Mouse (Mus musculus) lung, embryonic 14.5 days (tissue): ENCODE measurements at regions not wholly inside any gene's neighbourhood (a gene's known extent, or its start where the extent isn't known, plus 50 kb on each side); places are given as distances from the start of the nearest gene placed in this dataset.

ENCODE experiments used
- ATAC-seq: fragments of 200-750 bp; cut with Nextera tagmentation; 2 replicates; pipeline ENCODE4 v1.8.0; 2017; ENCODE audit warnings: mild to moderate bottlenecking, moderate TSS enrichment, moderate library complexity; ENCODE audit not compliant: insufficient read depth
- DNase-seq: peaks from one replicate; pipeline ENCODE4 v3.0.0-alpha.2; 2015
- H3K27ac ChIP-seq: fragments of 300-500 bp; sonication (generic); 2 replicates; pipeline ENCODE4 v1.5.1; 2014; ENCODE audit warnings: low read depth, mild to moderate bottlenecking, moderate library complexity
- H3K27me3 ChIP-seq: fragments of 300-500 bp; sonication (generic); 2 replicates; pipeline ENCODE4 v1.6.1; 2014; ENCODE audit warnings: low read length, control low read depth; ENCODE audit not compliant: insufficient read depth
- H3K36me3 ChIP-seq: fragments of 300-500 bp; sonication (generic); 2 replicates; pipeline ENCODE4 v1.6.1; 2014; ENCODE audit warnings: control low read depth; ENCODE audit not compliant: insufficient read depth
- H3K4me1 ChIP-seq: fragments of 300-500 bp; sonication (generic); 2 replicates; pipeline ENCODE4 v1.6.1; 2014; ENCODE audit warnings: antibody characterized with exemption, control low read depth; ENCODE audit not compliant: insufficient read depth
- H3K4me2 ChIP-seq: fragments of 300-500 bp; sonication (generic); 2 replicates; pipeline ENCODE4 v1.6.1; 2014; ENCODE audit warnings: mild to moderate bottlenecking
- H3K4me3 ChIP-seq: fragments of 300-500 bp; sonication (generic); 2 replicates; pipeline ENCODE4 v1.5.1; 2014; ENCODE audit warnings: low read depth, low read length
- H3K9ac ChIP-seq: fragments of 300-500 bp; sonication (generic); 2 replicates; pipeline ENCODE4 v1.6.1; 2014
- H3K9me3 ChIP-seq: fragments of 300-500 bp; sonication (generic); 2 replicates; pipeline ENCODE4 v1.6.1; 2016; ENCODE audit warnings: low read depth, low read length, control low read depth
- CTCF ChIP-seq: IDR thresholded peaks from 2 replicates; pipeline ENCODE4 v1.5.1; 2016; ENCODE audit warnings: antibody characterized with exemption, low read depth
- WGBS: fragments of 180-500 bp; shearing (Covaris S2); extraction: QIAGEN DNeasy Blood & Tissue Kit; methylation state at CpG from one replicate; pipeline ENCODE4 v1.1.7; 2014; 5-methylcytosine and 5-hydroxymethylcytosine counted together

DNA sequence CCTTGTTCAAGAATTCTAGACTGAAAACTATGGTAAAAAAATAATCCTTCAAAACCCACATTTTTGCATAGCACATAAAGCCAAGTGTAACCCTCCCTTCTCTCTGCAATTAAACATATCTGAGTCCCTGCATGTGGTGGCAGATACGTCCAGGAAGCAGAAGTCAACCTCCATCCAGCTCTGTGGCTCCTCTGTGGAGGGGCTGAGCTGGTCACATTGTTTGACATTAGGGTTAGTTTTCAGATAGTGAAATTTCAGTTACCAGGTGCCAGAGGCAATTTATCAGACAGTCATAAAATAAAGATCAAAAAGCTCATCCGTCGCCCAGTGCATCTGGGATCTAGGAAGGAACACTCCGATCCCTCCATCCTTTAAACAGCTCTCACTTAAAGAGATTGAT is 77.1 kb upstream of the Nt5c1b start:
- Histone ChIP-seq H3K4me2 (no peak overlapping the region), H3K27ac (no peak overlapping the region), H3K27me3 (no peaks in the 10 kb centered on the region), H3K9ac (no peak overlapping the region), H3K4me1 (no peaks in the 10 kb centered on the region), H3K4me3 (no peak overlapping the region), H3K36me3 (no peaks in the 10 kb centered on the region), H3K9me3 (no peaks in the 10 kb centered on the region)
- 25% methylated on average over 4 of the region's 4 CpGs for WGBS
- DNase-seq (no peak), ATAC-seq (no peak)
- TF ChIP-seq CTCF = no peak

DNA sequence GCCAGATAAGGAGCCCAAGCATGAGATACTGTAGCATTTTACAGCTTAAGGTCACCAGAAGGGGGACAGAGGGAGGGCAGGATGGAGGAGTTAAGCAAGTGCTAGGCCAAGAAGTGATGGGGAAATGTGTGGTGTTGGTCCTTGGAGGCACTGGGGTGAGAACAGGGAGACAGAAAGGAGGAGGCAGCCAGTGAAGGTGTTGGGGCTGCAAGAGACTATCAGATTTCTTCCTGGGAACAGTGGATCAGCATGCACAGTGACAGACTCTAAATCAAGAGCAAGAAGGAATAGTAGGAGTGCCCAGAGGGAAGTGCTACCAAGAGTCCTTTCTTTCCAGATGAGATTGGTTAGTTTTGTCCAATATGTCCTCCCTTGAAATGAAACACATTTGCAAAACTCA is 63.8 kb upstream of the Nt5c1b start:
- H3K36me3 ChIP-seq = no peaks in the 10 kb centered on the region
- H3K4me2 ChIP-seq = no peak overlapping the region
- DNase-seq (no peak), ATAC-seq (no peak)
- H3K4me1 ChIP-seq = no peaks in the 10 kb centered on the region
- no peaks in the 10 kb centered on the region for H3K9me3 ChIP-seq
- H3K27me3 ChIP-seq = no peaks in the 10 kb centered on the region
- no peak overlapping the region for H3K4me3 ChIP-seq
- TF ChIP-seq CTCF = no peak
- H3K9ac ChIP-seq = no peak overlapping the region
- H3K27ac ChIP-seq = no peak overlapping the region
